Mouse (Mus musculus) heart, postnatal 0 days (tissue): Measurements from ENCODE around the gene Fmod. TPM values are rescaled to one million over a fixed set of nuclear protein-coding genes. Genes with fewer than 3 reads are reported as not detected.

Experiments used
- ATAC-seq: fragments of 200-750 bp; cut with Nextera tagmentation; 2 replicates; pipeline ENCODE4 v1.8.0; 2017; ENCODE audit warnings: low read depth, moderate number of reproducible peaks, moderate library complexity; ENCODE audit not compliant: insufficient read depth
- DNase-seq: peaks from one replicate; pipeline ENCODE4 v3.0.0-alpha.2; 2016; ENCODE audit warnings: low spot score
- H3K27ac ChIP-seq: fragments of 300-500 bp; sonication (generic); 2 replicates; pipeline ENCODE4 v1.5.1; 2014; ENCODE audit warnings: low read depth, mild to moderate bottlenecking
- H3K27me3 ChIP-seq: fragments of 300-500 bp; sonication (generic); 2 replicates; pipeline ENCODE4 v1.6.1; 2014; ENCODE audit warnings: low read length, mixed read lengths; ENCODE audit not compliant: control insufficient read depth, insufficient read depth
- H3K36me3 ChIP-seq: fragments of 300-500 bp; sonication (generic); replicated peaks from 2 replicates; pipeline ENCODE4 v1.6.1; 2014; ENCODE audit warnings: low read length, mixed read lengths; ENCODE audit not compliant: control insufficient read depth, insufficient read depth
- H3K4me1 ChIP-seq: fragments of 300-500 bp; sonication (generic); 2 replicates; pipeline ENCODE4 v1.6.1; 2014; ENCODE audit warnings: antibody characterized with exemption; ENCODE audit not compliant: control insufficient read depth, insufficient read depth
- H3K4me2 ChIP-seq: fragments of 300-500 bp; sonication (generic); 2 replicates; pipeline ENCODE4 v1.6.1; 2014; ENCODE audit warnings: low read depth, mild to moderate bottlenecking, low read length, moderate library complexity
- H3K4me3 ChIP-seq: fragments of 300-500 bp; sonication (generic); 2 replicates; pipeline ENCODE4 v1.5.1; 2014; ENCODE audit warnings: low read depth, low read length
- H3K9ac ChIP-seq: fragments of 300-500 bp; sonication (generic); replicated peaks from 2 replicates; pipeline ENCODE4 v1.6.1; 2014; ENCODE audit warnings: low read depth, low read length, mixed read lengths
- H3K9me3 ChIP-seq: fragments of 300-500 bp; sonication (generic); replicated peaks from 2 replicates; pipeline ENCODE4 v1.6.1; 2016; ENCODE audit warnings: low read length; ENCODE audit not compliant: control insufficient read depth
- CTCF ChIP-seq: IDR thresholded peaks from 2 replicates; pipeline ENCODE4 v1.5.1; 2016; ENCODE audit warnings: antibody characterized with exemption, control low read depth, low read depth
- EP300 ChIP-seq: IDR thresholded peaks from 2 replicates; pipeline ENCODE4 v1.6.1; 2016; ENCODE audit warnings: antibody characterized with exemption, low read depth
- WGBS: fragments of 180-500 bp; shearing (Covaris S2); extraction: QIAGEN DNeasy Blood & Tissue Kit; methylation state at CpG from one replicate; pipeline ENCODE4 v1.1.7; 2014; 5-methylcytosine and 5-hydroxymethylcytosine counted together
- polyA plus RNA-seq: library from polyadenylated mRNA; unstranded; fragments of >200 nt; fragmentation: Nextera tagmentation; extraction: Ambion mirVana; gene quantifications from 2 replicates; pipeline ENCODE4 v1.2.1, GENCODE M21; 2015
- total RNA-seq: library from RNA; depleted of rRNA; stranded (reverse); fragments of >200 nt; gene quantifications from 2 replicates; pipeline ENCODE4 v1.2.3, GENCODE M21; 2014; ENCODE audit warnings: low replicate concordance

Fmod gene
- total and polyA plus RNA-seq, 2 experiments from 2014 or later = 7.7 to 11.2 TPM

DNA sequence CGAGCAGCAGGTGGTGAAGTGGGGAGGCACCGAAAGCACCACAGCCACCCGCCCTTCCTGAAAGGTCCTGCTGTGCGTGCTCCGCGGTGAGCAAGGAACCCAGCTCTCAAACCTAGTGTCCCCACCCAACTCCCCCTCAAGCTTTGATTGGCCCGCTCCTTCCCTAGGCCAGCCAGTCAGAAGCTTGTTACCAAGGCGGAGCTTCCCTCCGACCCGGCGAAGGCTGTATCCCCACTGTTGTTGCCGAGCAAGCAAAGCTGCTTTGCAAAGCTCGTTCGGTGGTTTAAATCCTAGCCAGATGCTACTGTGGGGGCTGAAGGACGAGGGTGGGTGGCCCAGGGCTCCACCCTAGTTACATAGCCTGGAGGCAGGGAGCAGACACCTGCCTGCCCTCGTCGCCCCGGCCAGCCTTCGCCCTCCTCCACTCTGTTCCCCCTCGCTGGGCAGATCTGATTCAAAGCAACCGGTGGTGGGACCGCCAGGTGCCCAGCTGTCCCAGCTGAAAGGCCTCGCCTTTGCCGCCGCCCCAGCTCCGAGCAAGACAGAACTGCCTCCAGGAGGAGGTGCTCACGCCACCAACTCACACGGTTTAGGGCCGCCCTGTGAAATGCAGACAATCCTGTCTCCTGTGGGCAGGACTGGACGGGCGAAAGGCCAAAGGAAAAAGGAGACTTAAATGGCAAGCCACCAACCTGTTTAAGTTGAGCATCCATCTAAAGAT, 24.0 kb downstream of the Fmod start:
- H3K36me3 ChIP-seq = no peaks in the 10 kb centered on the region
- H3K4me2 ChIP-seq = peak overlapping the region; percentile 68
- 0 out of 2 replicates have a peak, but pooled peaks have one; percentile 4 for TF ChIP-seq EP300
- no peak for TF ChIP-seq CTCF
- DNase-seq (peak; percentile 96), ATAC-seq (peak; percentile 90)
- WGBS = 4% methylated on average over 30 of the region's 31 CpGs
- peak overlapping the region; percentile 39 for H3K4me3 ChIP-seq
- H3K4me1 ChIP-seq = peaks cover 55% of the 10 kb centered on the region
- H3K9ac ChIP-seq = peak overlapping the region; percentile 49
- peak overlapping the region; percentile 97 for H3K27ac ChIP-seq
- no peaks in the 10 kb centered on the region for H3K27me3 ChIP-seq
- no peaks in the 10 kb centered on the region for H3K9me3 ChIP-seq

- no peak for ATAC-seq
- no peaks in the 10 kb centered on the region for H3K27me3 ChIP-seq
- WGBS = 74% methylated on average over 3 of the region's 3 CpGs
- no peaks in the 10 kb centered on the region for H3K36me3 ChIP-seq
- no peak for TF ChIP-seq CTCF
- no peak for TF ChIP-seq EP300
- H3K4me3 ChIP-seq = no peak overlapping the region
- no peak overlapping the region; the same call in 1 of the 2 replicates for H3K9ac ChIP-seq
- peaks cover 55% of the 10 kb centered on the region for H3K4me1 ChIP-seq
- H3K9me3 ChIP-seq = no peaks in the 10 kb centered on the region
- peak overlapping the region; percentile 97 for H3K27ac ChIP-seq
- DNase-seq = no peak
- H3K4me2 ChIP-seq = no peak overlapping the region
Measured at GRCm38 (mm10) chr1:134061915-134062314, 24.9 kb downstream of the Fmod start.

GRCm38 (mm10) chr1:134062411-134063085, 25.5 kb downstream of the Fmod start:
- Histone ChIP-seq H3K36me3 (no peaks in the 10 kb centered on the region), H3K27me3 (no peaks in the 10 kb centered on the region), H3K9ac (peak overlapping the region; percentile 60), H3K4me2 (peak overlapping the region; percentile 33), H3K27ac (peak overlapping the region; percentile 91), H3K4me1 (peaks cover 55% of the 10 kb centered on the region), H3K9me3 (no peaks in the 10 kb centered on the region), H3K4me3 (peak overlapping the region; percentile 20; the same call in 1 of the 2 replicates)
- ATAC-seq = no peak
- 21% methylated on average over 11 of the region's 11 CpGs for WGBS
- DNase-seq = no peak
- no peak for TF ChIP-seq EP300
- TF ChIP-seq CTCF = no peak

GRCm38 (mm10) chr1:134063086-134063772, 26.2 kb downstream of the Fmod start:
- DNase-seq (peak; percentile 65), ATAC-seq (peak; percentile 51)
- no peaks in the 10 kb centered on the region for H3K27me3 ChIP-seq
- peak overlapping the region; percentile 91 for H3K27ac ChIP-seq
- TF ChIP-seq CTCF = no peak
- no peak for TF ChIP-seq EP300
- no peaks in the 10 kb centered on the region for H3K9me3 ChIP-seq
- peak overlapping the region; percentile 60 for H3K9ac ChIP-seq
- H3K4me1 ChIP-seq = peaks cover 55% of the 10 kb centered on the region
- no peaks in the 10 kb centered on the region for H3K36me3 ChIP-seq
- WGBS = 6% methylated on average over 33 of the region's 33 CpGs
- H3K4me3 ChIP-seq = peak overlapping the region; percentile 20; the same call in 1 of the 2 replicates
- H3K4me2 ChIP-seq = peak overlapping the region; percentile 33

GRCm38 (mm10) chr1:134063773-134064125, 26.7 kb downstream of the Fmod start:
- Histone ChIP-seq H3K9ac (peak overlapping the region; percentile 60), H3K9me3 (no peaks in the 10 kb centered on the region), H3K4me3 (peak overlapping the region; percentile 20; the same call in 1 of the 2 replicates), H3K4me2 (peak overlapping the region; percentile 33), H3K36me3 (no peaks in the 10 kb centered on the region), H3K27ac (peak overlapping the region; percentile 91), H3K27me3 (no peaks in the 10 kb centered on the region), H3K4me1 (peaks cover 55% of the 10 kb centered on the region)
- DNase-seq (no peak), ATAC-seq (no peak)
- TF ChIP-seq EP300 = no peak
- TF ChIP-seq CTCF = no peak
- 23% methylated on average over 9 of the region's 9 CpGs for WGBS
